Mouse (Mus musculus) regulatory T cell (primary cell): ENCODE data around the gene Mup11.

Source experiments
- in situ Hi-C: fragments of 300-600 bp; cut with MboI, MseI; formaldehyde crosslinking; loops from one replicate; pipeline ENCODE4 v1.15.1; 2025; ENCODE audit warnings: high pct_unique_total_duplicates

Gene Mup11

GRCm38 (mm10) chr4:60662311-60662710 is at the start of gene Mup11:
Mup11 (minus strand) TSS chr4:60662411.
- in situ Hi-C loops = loop anchor here (10.0 kb wide), 1 partner anchor 78 kb away; the partner anchor contains the start of gene Mup10
